Mouse (Mus musculus): ENCODE results near the gene Rnf115.

- no peak for TF ChIP-seq FOSL1 (IDR thresholded peaks at IDR 0.05; ENCODE audit: insufficient read depth, low read length, poor library complexity, severe bottlenecking)
- TF ChIP-seq CTCF (IDR thresholded peaks at IDR 0.05; ENCODE audit: control insufficient read depth, insufficient read depth, insufficient read length), result no peak
- no peak for TF ChIP-seq MAX (IDR thresholded peaks at IDR 0.05)
- no peak for TF ChIP-seq USF1 (IDR thresholded peaks at IDR 0.05; ENCODE audit: low read depth)
- no peak for TF ChIP-seq MYOG (IDR thresholded peaks at IDR 0.05; ENCODE audit: control insufficient read depth, extremely low read depth, insufficient read length)
- TF ChIP-seq MYOD1 (IDR thresholded peaks at IDR 0.05; ENCODE audit: control insufficient read depth, insufficient read length, low read depth), result no peak
Measured at GRCm38 (mm10) chr3:96834587-96835348, 107.3 kb downstream of the Rnf115 start.
